Mouse (Mus musculus) CH12.LX (cell line): ENCODE data around the gene Fhit. TPM values are rescaled to one million over a fixed set of nuclear protein-coding genes. Genes with fewer than 3 reads are reported as not detected.

Source experiments
- DNase-seq: peaks from one replicate; pipeline ENCODE4 v3.0.0-alpha.2; 2013; ENCODE audit errors: extremely low read depth
- H3K27ac ChIP-seq: 2 replicates; pipeline ENCODE4 v1.5.1; 2012; ENCODE audit warnings: low read depth, mild to moderate bottlenecking, control low read depth, moderate library complexity; ENCODE audit not compliant: insufficient read depth
- H3K27me3 ChIP-seq: replicated peaks from 2 replicates; pipeline ENCODE3; 2012; ENCODE audit warnings: inconsistent platforms
- H3K36me3 ChIP-seq, 2 experiments: replicated peaks in 1 of 2; 2 replicates each; pipeline versions ENCODE3 to v1.6.1; 2012; ENCODE audit warnings: inconsistent platforms in 1 of 2, low read length in 1 of 2, mild to moderate bottlenecking in 1 of 2, mixed read lengths in 1 of 2, moderate library complexity in 1 of 2; ENCODE audit not compliant: control insufficient read depth in 1 of 2, insufficient read depth in 1 of 2
- H3K4me1 ChIP-seq, 2 experiments: 2 replicates each; pipeline ENCODE4 v1.6.1; 2012; ENCODE audit warnings: inconsistent platforms in 1 of 2, moderate library complexity in 1 of 2; ENCODE audit not compliant: insufficient read depth in 2 of 2, control insufficient read depth in 1 of 2
- H3K4me2 ChIP-seq: 2 replicates; pipeline ENCODE4 v1.6.1; 2012; ENCODE audit warnings: low read depth, mild to moderate bottlenecking, control low read depth; ENCODE audit not compliant: poor library complexity, insufficient read depth, severe bottlenecking
- H3K4me3 ChIP-seq, 3 experiments: fragments of 150-350 bp in 1 of 3; sonication (generic) in 1 of 3; replicated peaks in 1 of 3; 2 replicates each; pipeline versions ENCODE3 to v1.5.1; 2011 to 2012; ENCODE audit warnings: low read depth in 2 of 3, low read length in 2 of 3, mild to moderate bottlenecking in 2 of 3, moderate library complexity in 2 of 3, control low read depth in 1 of 3, improper control_type of control experiment in 1 of 3, inconsistent platforms in 1 of 3, mixed read lengths in 1 of 3; ENCODE audit not compliant: poor library complexity in 1 of 3
- H3K79me2 ChIP-seq: replicated peaks from 2 replicates; pipeline ENCODE4 v1.6.1; 2012; ENCODE audit warnings: mild to moderate bottlenecking, moderate library complexity; ENCODE audit not compliant: control insufficient read depth, poor library complexity, insufficient read depth, severe bottlenecking; ENCODE audit errors: extremely low read depth
- H3K9ac ChIP-seq: 2 replicates; pipeline ENCODE4 v1.6.1; 2012; ENCODE audit warnings: low read depth, mild to moderate bottlenecking, control low read depth, moderate library complexity; ENCODE audit not compliant: insufficient read depth
- H3K9me3 ChIP-seq: replicated peaks from 2 replicates; pipeline ENCODE3; 2012; ENCODE audit warnings: low read length, inconsistent platforms, mixed read lengths
- CHD1 ChIP-seq: IDR thresholded peaks from 2 replicates; pipeline ENCODE4 v1.6.1; 2012; ENCODE audit warnings: low read depth, low read length, improper control_type of control experiment, inconsistent platforms
- CTCF ChIP-seq, 2 experiments: IDR thresholded peaks in 1 of 2; conservative IDR thresholded peaks in 1 of 2; 2 replicates each; pipeline ENCODE4 v1.5.1; 2011 to 2012; ENCODE audit warnings: low read depth in 2 of 2, low read length in 2 of 2, improper control_type of control experiment in 1 of 2, inconsistent platforms in 1 of 2, mild to moderate bottlenecking in 1 of 2, moderate library complexity in 1 of 2
- E2F4 ChIP-seq: IDR thresholded peaks from 2 replicates; pipeline ENCODE4 v1.6.1; 2011; ENCODE audit warnings: low read depth, low read length, improper control_type of control experiment; ENCODE audit not compliant: insufficient replicate concordance
- EP300 ChIP-seq: IDR thresholded peaks from 2 replicates; pipeline ENCODE4 v1.6.1; 2011; ENCODE audit warnings: low read length, improper control_type of control experiment
- GABPA ChIP-seq: IDR thresholded peaks from 2 replicates; pipeline ENCODE4 v1.6.1; 2012; ENCODE audit warnings: low read depth, low read length, improper control_type of control experiment, inconsistent platforms; ENCODE audit not compliant: insufficient replicate concordance
- JUN ChIP-seq: IDR thresholded peaks from 2 replicates; pipeline ENCODE4 v1.6.1; 2011; ENCODE audit warnings: low read depth, mild to moderate bottlenecking, low read length, improper control_type of control experiment, moderate library complexity; ENCODE audit not compliant: insufficient read depth
- JUND ChIP-seq: conservative IDR thresholded peaks from 2 replicates; pipeline ENCODE4 v1.6.1; 2011; ENCODE audit warnings: low read depth, low read length, improper control_type of control experiment
- KAT2A ChIP-seq: IDR thresholded peaks from 2 replicates; pipeline ENCODE4 v1.6.1; 2012; ENCODE audit warnings: low read length, improper control_type of control experiment, inconsistent platforms; ENCODE audit not compliant: insufficient replicate concordance
- MAFK ChIP-seq: IDR thresholded peaks from 2 replicates; pipeline ENCODE4 v1.6.1; 2011; ENCODE audit warnings: low read length, improper control_type of control experiment; ENCODE audit not compliant: insufficient replicate concordance
- NELFE ChIP-seq: IDR thresholded peaks from 2 replicates; pipeline ENCODE4 v1.6.1; 2011; ENCODE audit warnings: low read depth, low read length, improper control_type of control experiment
- NRF1 ChIP-seq: IDR thresholded peaks from 2 replicates; pipeline ENCODE4 v1.6.1; 2014; ENCODE audit warnings: low read depth, mild to moderate bottlenecking, inconsistent platforms, low read length, improper control_type of control experiment, moderate library complexity
- PAX5 ChIP-seq: IDR thresholded peaks from 2 replicates; pipeline ENCODE4 v1.6.1; 2012; ENCODE audit warnings: low read length, inconsistent platforms, mixed read lengths
- POLR2A ChIP-seq: IDR thresholded peaks from 2 replicates; pipeline ENCODE4 v1.6.1; 2011; ENCODE audit warnings: low read depth, mild to moderate bottlenecking, improper control_type of control experiment, low read length
- POLR2AphosphoS2 ChIP-seq: IDR thresholded peaks from 2 replicates; pipeline ENCODE4 v1.6.1; 2011; ENCODE audit warnings: low read depth, low read length, improper control_type of control experiment
- SIN3A ChIP-seq: IDR thresholded peaks from 2 replicates; pipeline ENCODE4 v1.6.1; 2012; ENCODE audit warnings: low read length, improper control_type of control experiment, inconsistent platforms
- SMC3 ChIP-seq: IDR thresholded peaks from 2 replicates; pipeline ENCODE4 v1.6.1; 2011; ENCODE audit warnings: low read depth, low read length, improper control_type of control experiment
- TBP ChIP-seq: conservative IDR thresholded peaks from 2 replicates; pipeline ENCODE4 v1.6.1; 2011; ENCODE audit warnings: low read depth, low read length, improper control_type of control experiment
- TCF12 ChIP-seq: IDR thresholded peaks from 2 replicates; pipeline ENCODE4 v1.6.1; 2014; ENCODE audit warnings: low read depth, mild to moderate bottlenecking, inconsistent platforms, low read length, improper control_type of control experiment
- USF1 ChIP-seq: IDR thresholded peaks from 2 replicates; pipeline ENCODE4 v1.6.1; 2014; ENCODE audit warnings: low read depth, mild to moderate bottlenecking, inconsistent platforms, low read length, improper control_type of control experiment
- USF2 ChIP-seq: conservative IDR thresholded peaks from 2 replicates; pipeline ENCODE4 v1.6.1; 2011; ENCODE audit warnings: low read depth, low read length, improper control_type of control experiment
- ZC3H11A ChIP-seq: IDR thresholded peaks from 2 replicates; pipeline ENCODE4 v1.6.1; 2012; ENCODE audit warnings: low read depth, mild to moderate bottlenecking, inconsistent platforms, low read length, improper control_type of control experiment
- dilution Hi-C: fragments of 300-500 bp; cut with MboI; formaldehyde crosslinking; loops from 2 replicates; pipeline ENCODE4 v1.14.3; 2020; ENCODE audit warnings: low sequenced_read_pairs; ENCODE audit not compliant: extremely low pct_unique_long_range_greater_than_20kb, extremely low pct_ligation_motif_present
- in situ Hi-C: fragments of 300-500 bp; cut with MboI; formaldehyde crosslinking; loops from 3 replicates; pipeline ENCODE4 v1.14.3; 2019; ENCODE audit warnings: low sequenced_read_pairs, low pct_ligation_motif_present, low pct_unique_long_range_greater_than_20kb, mixed read lengths
- polyA plus RNA-seq: library from polyadenylated mRNA; unstranded; fragments of >175 nt; gene quantifications from 2 replicates; pipeline ENCODE4 v1.2.1, GENCODE M21; 2012; ENCODE audit warnings: low read depth; ENCODE audit not compliant: insufficient read length
- total RNA-seq, 2 experiments: library from RNA; depleted of rRNA; stranded (reverse); fragments of 300-350 nt in 1 of 2; fragments of >200 nt in 1 of 2; gene quantifications; 2 replicates each; pipeline ENCODE4 v1.2.3; 2012 to 2014

Gene Fhit
- total and polyA plus RNA-seq, 3 experiments = 0.64 to 1.9 (median 0.64) TPM

GRCm38 (mm10) chr14:10941647-10942046, 220.2 kb downstream of the Fhit start:
- Histone ChIP-seq H3K9ac (no peak overlapping the region), H3K4me3 (no peak overlapping the region), H3K9me3 (no peaks in the 10 kb centered on the region)
- dilution Hi-C loops = no loop called here
- TF ChIP-seq E2F4 (no peak), TBP (no peak), USF2 (no peak), JUND (no peak), SMC3 (no peak), NRF1 (no peak), EP300 (no peak)
- TF ChIP-seq, all 38 proteins: peak for 0
- Histone ChIP-seq H3K4me1 (peaks cover 0 to 9% of the 10 kb centered on the region in 2 experiments; a peak in 1 of 4 replicates), H3K4me2 (no peak overlapping the region), H3K79me2 (no peaks in the 10 kb centered on the region), H3K27ac (no peak overlapping the region), H3K27me3 (no peaks in the 10 kb centered on the region), H3K36me3 (no peaks in the 10 kb centered on the region)
- no peak for DNase-seq
- in situ Hi-C loops = no loop called here

DNA sequence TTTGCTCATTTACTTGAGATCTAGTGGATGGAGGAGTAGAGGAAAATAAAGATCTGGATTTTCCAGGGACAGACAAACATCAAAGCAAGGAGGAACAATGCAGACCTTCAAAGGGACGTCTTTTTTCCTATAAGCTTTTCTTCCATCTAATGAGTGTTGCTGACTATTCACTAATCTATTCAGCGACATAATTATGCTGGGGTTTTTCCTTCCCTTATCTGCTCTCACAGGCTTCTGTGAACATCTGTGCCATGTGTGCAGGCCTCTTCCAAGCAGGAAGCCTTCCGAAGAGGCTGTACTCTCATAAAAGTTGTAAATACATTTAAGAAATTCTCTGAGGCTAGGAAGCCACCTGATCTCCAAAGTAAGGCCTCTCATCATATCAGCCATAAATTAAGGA, 228.2 kb downstream of the Fhit start:
- DNase-seq = no peak
- Histone ChIP-seq H3K4me1 (no peaks in the 10 kb centered on the region), H3K27me3 (no peaks in the 10 kb centered on the region), H3K4me2 (no peak overlapping the region), H3K79me2 (no peaks in the 10 kb centered on the region), H3K9ac (no peak overlapping the region), H3K4me3 (no peak overlapping the region), H3K36me3 (no peaks in the 10 kb centered on the region), H3K9me3 (no peaks in the 10 kb centered on the region), H3K27ac (no peak overlapping the region)
- dilution Hi-C loops (no loop called here), in situ Hi-C loops (no loop called here)
- TF ChIP-seq CTCF (conservative IDR thresholded peaks at IDR 0.05 in 1 of 2, IDR thresholded peaks at IDR 0.05 in 1 of 2; ENCODE audit: low read depth in 2 of 2, low read length in 2 of 2) = no peak
- no peak for TF ChIP-seq JUN
- TF ChIP-seq MAFK = no peak
- TF ChIP-seq SIN3A = no peak
- no peak for TF ChIP-seq NELFE
- TF ChIP-seq USF2 = no peak
- no peak for TF ChIP-seq GABPA
- TF ChIP-seq KAT2A = no peak
- TF ChIP-seq PAX5 = no peak
- TF ChIP-seq POLR2A = no peak
- no peak for TF ChIP-seq USF1
- TF ChIP-seq SMC3 = no peak
- TF ChIP-seq E2F4 = no peak
- TF ChIP-seq CHD1 = no peak
- no peak for TF ChIP-seq POLR2AphosphoS2
- TF ChIP-seq TCF12 = no peak
- no peak for TF ChIP-seq ZC3H11A
